Mouse (Mus musculus): ENCODE results near the gene Arsk.

Gene Arsk

DNA sequence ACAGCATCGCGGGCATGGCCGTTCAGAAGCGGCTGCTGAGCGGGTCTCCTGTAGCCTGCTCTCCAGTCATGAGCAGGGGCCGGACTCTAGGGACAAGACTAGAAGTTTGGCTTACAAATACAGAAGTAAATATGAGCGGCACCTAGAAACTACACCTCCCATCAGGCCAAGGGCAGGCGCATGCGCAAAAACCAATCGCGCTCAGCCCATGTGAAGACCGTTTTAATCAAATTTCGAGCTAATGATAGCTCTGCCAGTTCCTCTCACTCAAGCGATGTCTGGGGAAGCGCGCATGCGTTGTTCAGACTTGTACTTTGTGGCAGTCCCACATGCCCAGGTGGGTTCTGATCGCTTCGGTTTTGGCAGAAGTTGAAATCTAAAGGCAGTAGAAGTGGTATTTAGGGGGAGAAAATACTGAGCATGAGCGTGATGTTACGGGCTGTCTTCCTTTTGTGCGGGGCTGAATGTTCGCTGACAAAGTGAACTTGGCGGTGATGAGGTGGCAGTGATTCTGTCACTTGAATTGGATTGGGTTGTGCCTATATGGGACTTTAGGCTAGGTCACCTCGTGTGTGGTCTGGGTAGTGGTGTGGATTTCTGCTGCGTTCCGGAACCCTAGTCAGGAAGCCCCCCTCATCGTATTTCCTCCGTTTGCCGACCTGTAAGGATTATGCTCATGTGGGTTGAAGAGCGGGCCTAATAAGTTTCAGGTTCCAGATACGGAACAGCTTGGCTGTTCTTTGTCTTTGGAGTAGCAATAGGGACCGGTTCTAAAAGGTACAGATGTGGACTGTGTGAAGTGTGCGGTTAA lies at the start of gene Arsk, which contains the start of gene Ttc37:
Gene Arsk, minus strand, starts transcription at position 168 of the 811 bp plus-strand sequence.
Gene Ttc37, plus strand, starts transcription at position 242 of the 811 bp plus-strand sequence.
- in situ Hi-C loops (cut with MboI, MseI) = no loop called here

DNA sequence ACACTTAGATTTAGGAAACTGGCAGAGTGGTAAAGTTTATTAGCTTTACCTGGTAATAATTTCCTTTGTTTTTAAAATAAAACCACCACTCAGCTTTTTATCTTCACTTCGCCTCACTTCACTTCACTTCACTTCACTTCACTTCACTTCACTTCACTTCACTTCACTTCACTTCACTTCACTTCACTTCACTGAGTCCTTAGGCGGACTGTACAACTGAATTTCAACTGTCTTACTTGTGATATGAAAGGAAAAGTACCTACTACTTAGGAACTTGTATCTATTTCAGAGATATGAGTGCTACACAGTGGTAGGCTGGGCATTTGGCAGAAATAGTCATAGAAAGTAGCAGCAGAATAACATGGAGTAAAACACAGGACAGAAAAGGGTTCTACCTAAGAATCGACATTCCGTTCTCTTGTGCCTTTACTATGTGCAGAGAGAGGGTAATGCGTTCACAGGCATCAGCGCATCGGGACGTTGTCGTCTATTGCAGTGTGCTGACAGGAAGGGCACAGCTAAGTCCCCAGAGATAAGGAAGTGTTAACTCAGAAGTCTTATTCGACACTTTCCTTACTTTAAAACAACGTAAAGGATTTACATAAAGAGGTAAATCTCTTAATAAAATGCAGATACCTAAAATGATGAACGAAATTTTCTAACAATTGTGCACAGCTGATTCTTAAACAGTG lies 42.8 kb upstream of the Arsk start:
- in situ Hi-C loops (cut with MboI, MseI) = no loop called here

DNA sequence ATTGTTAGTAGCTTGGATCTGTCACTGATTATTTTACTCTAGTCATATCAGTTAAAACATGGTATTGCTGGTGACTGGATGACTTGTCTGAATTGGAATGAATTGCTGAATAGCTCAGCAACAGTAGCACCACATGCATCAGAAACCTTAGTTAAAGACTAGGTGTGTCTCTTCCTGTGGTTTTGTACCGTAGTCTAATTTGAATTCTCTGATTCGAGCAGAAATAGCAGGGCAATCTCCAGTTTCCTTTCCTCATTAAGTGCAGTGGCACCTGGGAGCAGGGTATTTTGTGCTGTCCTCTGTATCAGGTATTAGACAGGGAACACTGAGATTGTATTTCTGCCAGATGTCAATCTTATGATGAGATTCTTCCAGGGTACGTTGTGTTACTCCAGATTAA lies 40.4 kb upstream of the Arsk start:
- in situ Hi-C loops (cut with MboI, MseI) = no loop called here

DNA sequence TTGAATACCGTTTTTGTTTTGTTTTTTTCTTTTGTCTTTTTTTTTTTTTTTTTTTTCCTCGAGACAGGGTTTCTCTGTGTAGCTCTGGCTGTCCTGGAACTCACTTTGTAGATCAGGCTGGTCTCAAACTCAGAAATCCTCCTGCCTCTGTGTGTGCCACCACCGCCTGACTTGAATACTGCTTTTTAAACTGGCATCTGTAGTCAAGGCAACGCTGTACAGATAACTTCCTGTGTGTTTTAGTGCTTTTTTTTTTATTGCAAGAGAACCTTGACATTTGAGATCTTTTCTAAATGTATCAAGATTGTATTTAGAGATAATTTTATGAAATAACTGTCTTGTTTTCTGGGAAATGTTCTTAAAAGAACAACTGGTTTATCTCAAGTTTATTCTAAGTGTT lies 34.0 kb upstream of the Arsk start:
- in situ Hi-C loops (cut with MboI, MseI) = no loop called here

DNA sequence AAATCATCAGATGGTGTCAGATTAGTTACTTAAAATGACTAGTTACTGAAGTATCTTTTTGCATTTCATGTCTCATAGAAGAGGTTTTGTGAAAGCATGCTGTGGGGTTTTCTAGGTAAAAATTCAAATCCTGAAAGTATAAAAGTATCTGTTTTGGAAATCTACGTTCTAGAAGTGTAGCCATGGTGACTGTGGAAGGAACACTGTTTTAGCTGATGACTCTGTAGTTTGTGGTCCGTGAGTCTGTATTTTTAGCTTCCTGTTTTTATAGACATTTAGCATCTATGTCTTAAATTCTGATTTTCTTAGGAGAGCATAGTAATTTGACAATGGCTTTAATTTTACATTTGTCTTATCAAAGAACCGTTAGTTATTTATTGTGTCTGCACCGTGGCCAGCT lies 30.3 kb upstream of the Arsk start:
- in situ Hi-C loops (cut with MboI, MseI) = no loop called here

DNA sequence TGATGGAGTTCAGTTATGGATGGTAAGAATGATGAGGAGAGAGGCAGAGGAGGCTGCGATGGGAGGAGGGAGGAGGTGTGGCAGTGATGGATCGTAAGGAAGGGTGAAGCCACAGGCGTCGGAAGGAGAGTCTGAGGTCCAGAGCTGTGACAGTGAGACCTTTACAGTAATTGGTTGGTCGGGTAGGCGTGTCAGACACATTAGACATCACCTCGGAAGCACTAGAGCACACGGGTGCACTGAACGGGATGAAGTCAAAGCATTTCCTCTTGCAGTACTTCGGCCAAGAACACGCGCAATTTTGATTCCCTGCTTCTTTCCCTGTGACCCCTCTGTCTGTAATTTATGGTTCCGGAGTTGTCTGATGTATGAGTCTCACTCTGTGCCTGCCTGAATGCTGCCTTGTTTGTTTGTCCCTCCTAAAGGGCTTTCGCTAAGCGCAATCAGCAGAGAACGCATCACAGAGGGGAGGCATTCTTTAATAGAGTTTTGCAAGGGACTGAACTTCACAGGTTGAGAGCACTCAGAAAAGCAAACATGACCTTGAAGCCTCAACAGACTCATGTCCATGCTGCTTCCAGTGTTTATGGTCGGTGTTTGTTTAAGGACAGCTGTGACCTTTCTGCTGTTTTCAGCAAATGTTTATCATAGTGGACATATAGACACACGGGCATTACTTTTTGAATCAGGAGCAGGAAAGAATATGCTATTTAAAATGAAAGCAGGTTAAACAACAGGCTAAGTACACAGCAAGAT lies 10.8 kb upstream of the Arsk start:
- in situ Hi-C loops (cut with MboI, MseI) = loop anchor here (25.0 kb wide), 1 partner anchor 1922 kb away; no protein-coding TSS in a partner anchor

DNA sequence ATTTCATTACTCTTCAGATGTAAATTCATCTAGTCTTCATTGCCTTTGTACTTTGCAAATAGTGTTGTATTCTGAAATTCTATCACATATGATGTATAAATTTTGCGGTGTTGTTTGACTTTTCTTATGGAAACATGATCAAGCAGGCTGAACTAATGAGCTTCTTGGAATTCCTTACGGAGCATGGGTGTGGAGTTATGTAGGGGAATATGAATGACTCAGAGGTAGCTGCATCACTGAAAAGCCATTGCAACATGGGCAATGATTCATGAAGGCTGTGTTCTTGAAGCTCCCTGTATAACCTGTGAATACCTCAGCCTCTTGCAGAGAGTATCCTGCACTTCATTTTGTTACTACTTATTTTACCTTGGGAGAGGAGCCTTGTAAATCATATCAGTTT lies 3.5 kb upstream of the Arsk start:
- in situ Hi-C loops (cut with MboI, MseI) = loop anchor here (25.0 kb wide), 1 partner anchor 1915 kb away; no protein-coding TSS in a partner anchor

DNA sequence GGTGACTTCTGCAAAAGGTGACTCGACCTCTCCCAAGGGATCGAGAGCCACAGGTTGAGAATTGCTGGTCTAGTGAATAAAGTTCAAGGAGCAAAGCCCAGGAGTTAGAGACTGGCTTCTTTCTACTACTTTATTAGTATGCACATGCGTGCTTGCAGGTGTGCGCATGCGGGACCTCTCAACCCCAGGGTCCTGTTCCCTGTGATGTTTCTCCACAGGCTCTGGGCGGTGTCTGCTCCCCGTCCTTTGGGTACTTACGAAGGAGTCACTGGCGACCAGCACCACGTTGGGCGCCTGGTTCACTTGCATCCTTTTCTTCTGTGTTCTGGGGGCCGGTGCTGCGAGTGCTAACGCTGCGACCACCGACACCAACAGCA lies 356 bp downstream of the Arsk start:
- in situ Hi-C loops (cut with MboI, MseI) = no loop called here

DNA sequence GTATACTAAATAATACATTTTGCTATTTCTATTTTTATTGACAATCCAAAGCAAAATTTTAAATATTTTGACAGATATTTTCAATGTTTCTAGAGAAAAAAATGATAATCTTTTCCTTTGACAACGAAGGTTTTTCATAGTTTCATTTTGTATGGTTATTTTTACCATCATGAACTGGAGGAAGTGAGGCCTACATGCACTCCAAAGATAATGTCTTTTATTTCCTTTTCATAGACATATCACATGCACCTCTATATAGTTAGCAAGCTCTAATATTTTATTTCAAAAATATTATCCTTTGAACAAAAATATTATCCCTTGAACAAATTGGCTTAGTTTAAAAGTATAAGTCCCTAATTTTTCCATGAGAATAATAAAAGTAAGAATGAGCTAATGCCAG lies 24.1 kb downstream of the Arsk start:
- in situ Hi-C loops (cut with MboI, MseI) = no loop called here

DNA sequence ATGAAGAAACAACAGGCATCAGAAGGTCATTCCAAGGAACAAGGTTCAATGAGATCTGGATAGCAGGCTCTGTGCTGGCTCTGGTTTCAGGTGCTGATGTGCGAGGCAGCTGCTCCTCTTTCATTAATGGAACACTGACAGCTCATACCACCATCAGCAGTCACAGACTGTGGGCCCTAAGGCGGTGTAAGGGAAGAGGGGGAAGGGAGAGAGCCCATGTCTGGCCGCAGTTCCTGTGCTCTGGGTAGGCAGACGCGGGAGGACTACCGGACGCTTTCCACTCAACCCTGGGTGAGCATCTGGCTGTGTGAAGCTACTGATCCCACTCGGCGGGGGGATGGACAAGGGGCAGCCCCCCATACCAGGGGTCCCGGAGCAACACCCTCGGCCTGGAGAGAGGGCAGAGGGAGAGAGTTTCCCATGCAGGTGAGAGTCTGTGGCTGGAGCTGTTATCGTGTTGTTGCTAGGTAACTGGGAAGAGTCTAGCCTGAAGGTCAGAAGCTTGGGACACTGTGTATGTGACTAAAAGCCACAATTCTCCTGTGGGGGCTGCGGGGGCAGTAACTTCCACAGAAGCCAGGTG lies 34.0 kb downstream of the Arsk start:
- in situ Hi-C loops (cut with MboI, MseI) = no loop called here

DNA sequence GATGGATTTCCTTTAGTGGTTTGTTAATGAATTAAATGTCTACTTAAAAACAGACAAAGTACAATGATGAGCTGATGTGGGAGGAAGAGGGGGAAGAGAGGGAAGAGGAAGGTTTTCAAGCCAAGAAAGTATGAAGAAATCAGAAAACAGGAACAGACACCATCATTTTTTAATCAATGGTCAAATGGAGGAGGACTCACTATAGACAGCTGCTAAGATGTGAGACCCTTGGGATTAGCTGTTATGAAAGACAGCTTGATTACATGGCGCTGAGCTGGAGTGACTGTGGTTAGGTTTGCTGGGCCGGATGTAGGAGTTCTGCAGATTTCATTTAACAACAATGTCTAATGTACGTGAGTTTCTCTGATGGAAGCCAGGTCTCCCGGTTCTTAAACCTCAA lies 34.9 kb downstream of the Arsk start:
- in situ Hi-C loops (cut with MboI, MseI) = no loop called here

DNA sequence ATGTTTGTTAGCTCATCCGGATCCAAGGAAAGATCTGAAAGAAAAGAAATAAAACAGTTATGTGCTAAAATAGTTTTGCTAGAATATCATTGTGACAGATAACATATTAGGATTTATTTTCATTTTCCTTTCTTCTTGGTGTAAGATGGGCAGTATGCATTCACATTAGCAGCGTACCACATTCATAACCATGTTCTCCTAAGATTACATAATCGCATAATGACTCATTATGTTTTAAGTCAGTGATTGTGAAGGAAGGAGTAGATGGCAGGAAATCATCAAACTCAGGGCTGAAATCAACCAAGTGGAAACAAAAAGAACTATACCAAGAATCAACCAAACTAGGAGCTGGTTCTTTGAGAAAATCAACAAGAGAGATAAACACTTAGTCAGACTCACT lies 35.9 kb downstream of the Arsk start:
- in situ Hi-C loops (cut with MboI, MseI) = no loop called here

DNA sequence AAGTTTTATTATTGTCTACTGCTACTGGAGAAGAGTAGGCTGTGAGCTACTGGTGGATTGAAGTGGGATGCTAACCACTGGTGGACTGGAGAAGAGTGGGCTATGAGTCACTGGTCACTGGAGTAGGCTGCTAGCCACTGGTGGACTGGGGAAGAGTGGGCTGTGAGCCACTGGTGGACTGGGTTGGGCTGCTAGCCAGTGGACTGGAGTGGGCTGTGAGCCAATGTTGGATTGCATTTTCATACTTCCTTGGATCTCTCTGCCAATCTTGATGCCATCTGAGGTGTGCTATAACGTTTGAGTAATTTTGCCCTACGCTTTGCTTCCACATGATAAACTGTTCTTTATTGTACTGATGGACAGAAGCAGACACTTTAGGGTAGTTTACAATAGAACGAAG lies 36.3 kb downstream of the Arsk start:
- in situ Hi-C loops (cut with MboI, MseI) = no loop called here

DNA sequence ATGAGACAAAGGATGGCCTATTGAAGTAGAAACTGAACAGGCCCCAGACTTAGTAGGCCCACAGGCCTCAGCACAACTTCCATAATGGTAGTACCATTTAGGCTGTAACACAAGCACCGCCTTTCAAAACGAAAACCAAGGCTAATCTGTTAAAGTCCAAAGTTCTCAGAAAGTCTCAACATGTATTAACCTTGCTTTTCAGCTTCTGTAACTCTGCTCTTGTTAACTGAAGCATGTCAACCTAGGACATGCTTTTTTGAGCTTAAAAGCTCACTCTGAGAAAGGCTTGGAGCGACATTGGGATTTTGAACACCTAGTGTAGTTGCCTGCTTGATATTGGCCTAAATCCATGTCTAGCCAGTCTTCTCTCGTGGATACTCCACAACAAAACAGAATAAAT lies 38.9 kb downstream of the Arsk start:
- in situ Hi-C loops (cut with MboI, MseI) = no loop called here

DNA sequence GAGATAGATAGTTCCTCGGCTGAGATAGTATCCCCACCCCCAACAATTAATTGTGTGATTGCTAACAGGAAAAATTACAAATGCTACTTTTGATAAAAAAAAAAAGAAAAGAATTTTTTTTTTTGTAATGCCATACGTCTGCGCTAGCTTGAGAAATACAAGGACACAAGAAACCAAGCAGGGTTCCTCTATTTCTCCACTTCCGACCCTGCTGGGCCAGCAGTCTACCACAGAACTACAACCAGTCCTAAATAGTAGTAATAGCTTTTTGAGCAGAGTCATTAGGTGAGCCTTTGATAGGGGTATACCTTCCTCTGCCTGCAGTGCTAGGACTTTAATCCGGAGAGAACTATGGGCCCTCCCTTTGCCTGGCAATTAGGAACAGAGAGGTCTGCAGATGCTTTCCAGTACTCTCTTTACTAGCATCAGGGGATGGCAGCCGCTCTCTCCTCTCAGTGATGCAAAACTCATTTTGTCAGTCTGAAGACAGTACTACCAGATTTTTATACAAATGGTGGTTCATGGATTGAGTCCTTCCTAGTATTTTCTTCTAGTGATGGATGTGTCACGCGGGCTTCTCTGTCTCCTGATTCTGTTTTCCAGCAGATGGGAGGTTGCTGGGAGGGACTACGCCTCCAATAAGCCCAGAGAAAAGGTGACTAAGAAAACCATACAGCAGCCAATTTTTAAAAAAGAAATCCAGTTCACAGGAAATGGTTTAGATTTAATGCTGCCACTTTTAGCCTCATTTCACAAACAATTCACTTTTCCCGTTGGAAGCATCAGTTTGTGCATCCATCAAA lies 41.0 kb downstream of the Arsk start:
- in situ Hi-C loops (cut with MboI, MseI) = no loop called here

DNA sequence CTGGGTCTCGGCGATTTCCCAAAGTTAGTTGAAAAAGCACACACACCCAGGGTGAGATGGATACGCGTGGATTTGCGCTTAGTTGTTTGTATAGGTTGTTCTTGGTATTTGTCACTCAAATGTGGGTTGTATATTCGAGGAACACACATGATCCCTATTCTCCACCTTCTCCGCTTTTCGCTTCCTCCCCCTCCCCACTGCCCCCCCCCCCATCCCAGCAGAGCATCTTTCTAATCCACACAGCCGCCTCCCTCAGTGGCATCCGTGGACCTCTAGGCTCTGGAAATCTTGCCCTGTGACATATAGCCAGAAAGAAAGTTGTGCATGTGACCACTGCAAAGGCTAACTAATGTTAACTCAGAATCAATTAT lies 41.6 kb downstream of the Arsk start, which contains the start of gene Gpr150:
Gene Gpr150, minus strand, starts transcription at position 101 of the 371 bp plus-strand sequence.
- in situ Hi-C loops (cut with MboI, MseI) = no loop called here

DNA sequence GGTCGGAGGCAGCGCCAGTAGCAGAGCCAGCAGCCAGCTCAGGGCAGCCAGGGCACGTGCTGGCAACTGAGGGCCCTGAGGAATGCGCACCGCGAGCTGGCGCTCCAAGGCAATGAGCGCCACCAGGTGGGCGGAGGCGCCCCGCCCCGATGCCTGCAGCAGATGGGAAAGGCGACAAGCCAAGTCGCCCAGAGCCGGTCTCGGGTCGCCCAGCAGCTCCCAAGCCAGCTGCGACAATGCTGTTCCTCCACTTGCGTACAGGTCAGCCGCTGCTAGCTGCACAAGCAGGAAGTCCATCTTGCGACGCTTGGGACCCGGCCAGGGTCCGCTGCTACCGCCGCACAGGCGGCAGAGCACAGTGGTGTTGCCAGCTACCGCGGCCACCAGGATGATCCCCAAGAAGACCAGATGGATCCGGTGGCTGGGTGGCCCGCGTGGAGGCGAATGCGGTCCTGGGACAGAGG lies 42.2 kb downstream of the Arsk start:
- in situ Hi-C loops (cut with MboI, MseI) = no loop called here

DNA sequence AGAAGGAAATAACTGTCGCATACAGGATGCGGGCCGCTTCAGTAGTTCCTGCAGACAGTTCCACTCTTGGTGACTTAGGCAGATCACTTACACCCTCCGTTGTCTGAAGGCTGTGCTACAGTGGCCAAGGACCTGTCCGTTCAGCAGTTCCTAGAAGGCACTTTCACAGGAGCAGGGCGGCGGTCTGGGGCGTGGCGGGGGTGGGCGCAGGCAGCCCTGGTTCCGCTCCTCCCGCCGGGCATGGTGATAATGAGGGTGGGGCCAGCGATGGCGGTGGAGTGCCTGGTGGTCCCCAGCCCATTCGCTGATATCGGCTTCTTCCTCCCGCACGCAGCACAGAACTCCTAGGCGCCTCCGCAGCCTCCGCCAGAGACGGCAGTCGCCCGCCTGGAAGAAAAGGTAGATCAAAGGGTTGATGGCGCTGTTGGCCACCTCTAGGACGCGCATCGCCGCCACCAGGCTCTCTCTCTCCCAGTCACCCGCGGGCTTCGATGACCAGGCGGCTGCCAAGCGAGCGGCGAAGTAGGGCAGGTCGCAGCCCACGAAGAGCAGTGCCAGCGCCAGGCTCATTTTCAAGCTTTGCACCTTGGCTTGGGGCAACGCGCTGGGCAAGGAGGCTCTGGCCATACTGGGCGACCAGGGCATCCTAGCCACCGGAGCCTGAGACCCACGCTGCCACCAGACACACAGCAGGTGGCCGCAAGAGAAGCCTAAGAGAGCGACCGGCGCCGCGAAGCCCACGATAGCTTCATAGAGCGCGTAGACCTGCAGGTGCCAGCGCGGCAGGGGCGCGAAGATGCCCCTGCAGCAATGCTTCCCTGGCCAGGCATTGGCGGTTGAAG lies 42.8 kb downstream of the Arsk start:
- in situ Hi-C loops (cut with MboI, MseI) = no loop called here

DNA sequence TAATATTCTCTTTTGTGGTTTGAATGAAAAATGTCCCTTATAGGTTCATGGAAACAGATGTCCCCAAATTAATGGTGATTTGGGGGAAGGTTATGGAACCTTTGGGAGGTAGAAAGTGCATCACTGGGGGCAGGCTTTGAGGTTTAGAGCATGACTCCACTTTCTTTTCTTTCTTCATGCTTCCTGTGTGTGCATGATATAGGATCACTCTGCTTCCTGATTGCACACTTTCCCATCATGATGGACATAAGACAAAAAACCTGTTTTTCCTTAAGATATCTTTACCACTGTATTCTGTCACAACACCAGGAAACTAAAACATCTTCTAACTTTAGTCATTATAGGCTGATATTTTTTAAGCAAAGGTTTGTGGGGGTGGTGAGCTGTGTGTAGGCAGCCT lies 53.5 kb downstream of the Arsk start:
- in situ Hi-C loops (cut with MboI, MseI) = no loop called here

DNA sequence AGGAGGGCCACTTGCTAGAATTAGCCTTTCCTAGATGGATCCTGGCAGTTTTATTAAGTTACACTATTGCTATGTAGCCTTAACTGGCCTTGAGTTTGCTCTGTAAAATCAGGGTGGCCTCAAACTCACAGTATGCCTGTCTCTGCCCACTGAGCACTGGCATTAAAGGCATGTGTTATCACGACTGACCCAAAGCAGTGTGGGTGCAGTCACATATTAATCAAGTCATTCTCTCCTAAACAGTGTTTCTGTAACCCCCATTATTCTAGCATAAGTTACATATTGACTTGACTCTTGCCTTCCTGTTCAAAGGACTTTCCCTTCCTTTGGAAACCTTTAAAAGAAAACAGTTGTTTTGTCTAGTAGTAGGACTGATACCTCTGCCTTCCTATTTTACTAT lies 56.0 kb downstream of the Arsk start:
- in situ Hi-C loops (cut with MboI, MseI) = no loop called here

Data from T-helper 1 cell (primary cell).